11 mouse cellular contexts compared by ENCODE assay signal in genomic region chr6:38840380-38840779, GRCm38 (mm10). TPM values are rescaled to one million over a fixed set of nuclear protein-coding genes. Genes with fewer than 3 reads are reported as not detected.
A peak's percentile ranks its signal among the peaks of the same experiment; 100 is the strongest.
DNase-seq lines count a peak whose midpoint lies in the region; ATAC-seq and TF ChIP-seq lines count a peak whose summit lies in the region.
"Had no signal": no experiment of that assay in that cellular context is flagged by ENCODE, and none has a peak within 500 bp of the region (broad histone marks: within the 10 kb centered on the region; RNA-seq: fewer than 3 reads in every experiment).

No protein-coding gene starts in this region.

- peak; percentile 50 for DNase-seq in adrenal gland, postnatal 14 days
- DNase-seq in adrenal gland, adult (ENCODE audit: inconsistent age in 2 of 2, low spot score in 1 of 2): no peak
- DNase-seq in layer of hippocampus, adult 2 months (ENCODE audit: low spot score in 2 of 2): peak; percentile 36 to 49
- no peak for DNase-seq in layer of hippocampus, postnatal 25 days (ENCODE audit: extremely low spot score in 1 of 2, low spot score in 1 of 2)
- peak; percentile 72 for DNase-seq in hindbrain, postnatal 0 days (ENCODE audit: low spot score)
- DNase-seq in ovary, adult 18-20 months (ENCODE audit: low spot score): no peak
- no peak for DNase-seq in thymus, postnatal 10 days (ENCODE audit: low spot score in 2 of 2)
- DNase-seq: kidney, postnatal 25 days; liver, embryonic 13.5 days had no signal

- H3K4me1 ChIP-seq in brown adipose tissue, adult 24 weeks (ENCODE audit: control insufficient read depth, insufficient read depth, insufficient read length, low read length): peaks cover 20% of the 10 kb centered on the region
- H3K4me1 ChIP-seq in hindbrain, postnatal 0 days (ENCODE audit: insufficient read depth, low read length): peaks cover 20% of the 10 kb centered on the region

- WGBS in hindbrain, postnatal 0 days: 32% methylated on average over 2 of the region's 2 CpGs

- H3K4me3 ChIP-seq in layer of hippocampus, adult 2 months: no peak overlapping the region
- H3K4me3 ChIP-seq in brown adipose tissue, adult 24 weeks (ENCODE audit: insufficient read depth, low read depth, low read length): no peak overlapping the region
- H3K4me3 ChIP-seq in hindbrain, postnatal 0 days (ENCODE audit: low read length): no peak overlapping the region
- H3K4me3 ChIP-seq: heart, embryonic 15.5 days; liver, embryonic 13.5 days had no signal

- no peak overlapping the region for H3K4me2 ChIP-seq in hindbrain, postnatal 0 days (ENCODE audit: low read depth, low read length)
- H3K4me2 ChIP-seq: heart, embryonic 15.5 days; liver, embryonic 13.5 days had no signal

- no peak for TF ChIP-seq CTCF in layer of hippocampus, adult 2 months (conservative IDR thresholded peaks at IDR 0.05)
- no peak for TF ChIP-seq CTCF in hindbrain, postnatal 0 days (IDR thresholded peaks at IDR 0.05; ENCODE audit: low read depth)

- no peaks in the 10 kb centered on the region for H3K27me3 ChIP-seq in hindbrain, postnatal 0 days (ENCODE audit: insufficient read depth, low read length)
- H3K27me3 ChIP-seq: heart, embryonic 15.5 days; liver, embryonic 13.5 days had no signal

- no peaks in the 10 kb centered on the region for H3K36me3 ChIP-seq in hindbrain, postnatal 0 days (ENCODE audit: insufficient read depth, low read length)
- H3K36me3 ChIP-seq: heart, embryonic 15.5 days had no signal

- peak overlapping the region; percentile 80 for H3K27ac ChIP-seq in layer of hippocampus, adult 2 months
- H3K27ac ChIP-seq in brown adipose tissue, adult 24 weeks (replicated peaks; ENCODE audit: low read depth, low read length): peak overlapping the region; percentile 10; the same call in 1 of the 2 replicates
- H3K27ac ChIP-seq in hindbrain, postnatal 0 days: peak overlapping the region; percentile 48
- H3K27ac ChIP-seq: heart, embryonic 15.5 days had no signal

- no peak overlapping the region for H3K9ac ChIP-seq in hindbrain, postnatal 0 days (replicated peaks; ENCODE audit: low read length)
- H3K9ac ChIP-seq: heart, embryonic 15.5 days; liver, embryonic 13.5 days had no signal

- peak; percentile 80 for ATAC-seq in hindbrain, postnatal 0 days

- H3K9me3 ChIP-seq in hindbrain, postnatal 0 days (ENCODE audit: low read length): no peaks in the 10 kb centered on the region
- H3K9me3 ChIP-seq: heart, embryonic 15.5 days; liver, embryonic 13.5 days had no signal

RNA-seq across cellular contexts. Expression of gene Tbxas1, which starts 34.8 kb away (rescaled TPM):
- 2.3 and 3.0 TPM in 2 replicates for total RNA-seq in adrenal gland, postnatal 14 days (2021)
- 1 to 10 TPM; 2.8 TPM for total RNA-seq in layer of hippocampus, adult 2 months (2021)
- total RNA-seq in layer of hippocampus, postnatal 25 days (2021): 1 to 10 TPM; 2.9 to 3.4 TPM
- polyA plus RNA-seq in brown adipose tissue, adult 24 weeks (2012; ENCODE audit: insufficient read depth, insufficient read length, missing spikeins): 1.4 and 1.8 TPM in 2 replicates
- total RNA-seq in hindbrain, postnatal 0 days (2014; rRNA removed): 2.0 and 4.3 TPM in 2 replicates
- polyA plus RNA-seq in hindbrain, postnatal 0 days (2015; fragmentation: Nextera tagmentation; extraction: Ambion mirVana): 2.1 and 2.4 TPM in 2 replicates

RNA-seq across cellular contexts. Expression of gene Hipk2, which starts 35.6 kb away (rescaled TPM):
- 92.5 and 104 TPM in 2 replicates for total RNA-seq in adrenal gland, postnatal 14 days (2021)
- 10 to 100 TPM; 55.9 to 59.9 TPM for total RNA-seq in layer of hippocampus, adult 2 months (2021)
- total RNA-seq in layer of hippocampus, postnatal 25 days (2021): 10 to 100 TPM; 50.2 to 66.2 TPM
- 23.7 and 63.9 TPM in 2 replicates for polyA plus RNA-seq in brown adipose tissue, adult 24 weeks (2012; ENCODE audit: insufficient read depth, insufficient read length, missing spikeins)
- total RNA-seq in hindbrain, postnatal 0 days (2014; rRNA removed): 60.3 and 67.8 TPM in 2 replicates
- polyA plus RNA-seq in hindbrain, postnatal 0 days (2015; fragmentation: Nextera tagmentation; extraction: Ambion mirVana): 24.9 and 25.3 TPM in 2 replicates

Comparison
In these comparisons a context has a peak if more than half of its experiments do, and no peak if none do; other contexts are left out.
1. DNase-seq: peak in adrenal gland, postnatal 14 days (single experiment), layer of hippocampus, adult 2 months (2 of 2) and hindbrain, postnatal 0 days (single experiment); none in adrenal gland, adult (0 of 2), layer of hippocampus, postnatal 25 days (0 of 2), ovary, adult 18-20 months (single experiment) and thymus, postnatal 10 days (0 of 2).
2. H3K27ac ChIP-seq: peak in every context shown above with its lines; median percentile 80 in layer of hippocampus, adult 2 months; 48 in hindbrain, postnatal 0 days; 10 in brown adipose tissue, adult 24 weeks.